Mouse (Mus musculus): ENCODE results near the gene Pdcd4.

Pdcd4 gene

GRCm38 (mm10) chr19:53892061-53892460 lies at the start of gene Pdcd4:
Pdcd4 (plus strand) TSS chr19:53892231.
- DNase-seq (ENCODE audit: low spot score in 2 of 2) = no peak

- no peak for DNase-seq (ENCODE audit: low spot score in 2 of 2)
Measured at GRCm38 (mm10) chr19:53843972-53844371, 48.1 kb upstream of the Pdcd4 start.

GRCm38 (mm10) chr19:53848272-53848995 lies 43.6 kb upstream of the Pdcd4 start:
- no peak for DNase-seq (ENCODE audit: low spot score in 2 of 2)

- DNase-seq (ENCODE audit: low spot score in 2 of 2) = peak in 1 of 2 experiments; percentile 26
Measured at GRCm38 (mm10) chr19:53850166-53850922, 41.7 kb upstream of the Pdcd4 start.

- DNase-seq (ENCODE audit: low spot score in 2 of 2) = no peak
Measured at GRCm38 (mm10) chr19:53851352-53851751, 40.7 kb upstream of the Pdcd4 start.

GRCm38 (mm10) chr19:53851826-53852698 lies 40.0 kb upstream of the Pdcd4 start:
- DNase-seq (ENCODE audit: low spot score in 2 of 2) = no peak

- peak; percentile 38 to 57 for DNase-seq (ENCODE audit: low spot score in 2 of 2)
Measured at GRCm38 (mm10) chr19:53852699-53853451, 39.2 kb upstream of the Pdcd4 start.

- no peak for DNase-seq (ENCODE audit: low spot score in 2 of 2)
Measured at GRCm38 (mm10) chr19:53854978-53855377, 37.1 kb upstream of the Pdcd4 start.

GRCm38 (mm10) chr19:53855781-53856180 lies 36.2 kb upstream of the Pdcd4 start:
- DNase-seq (ENCODE audit: low spot score in 2 of 2) = no peak

- no peak for DNase-seq (ENCODE audit: low spot score in 2 of 2)
Measured at GRCm38 (mm10) chr19:53856794-53857193, 35.2 kb upstream of the Pdcd4 start.

- DNase-seq (ENCODE audit: low spot score in 2 of 2) = no peak
Measured at GRCm38 (mm10) chr19:53857962-53858361, 34.1 kb upstream of the Pdcd4 start.

- DNase-seq (ENCODE audit: low spot score in 2 of 2) = no peak
Measured at GRCm38 (mm10) chr19:53859149-53859548, 32.9 kb upstream of the Pdcd4 start.

- DNase-seq (ENCODE audit: low spot score in 2 of 2) = no peak
Measured at GRCm38 (mm10) chr19:53859593-53859992, 32.4 kb upstream of the Pdcd4 start.

- DNase-seq (ENCODE audit: low spot score in 2 of 2) = no peak
Measured at GRCm38 (mm10) chr19:53861346-53861745, 30.7 kb upstream of the Pdcd4 start.

GRCm38 (mm10) chr19:53862573-53863246 lies 29.3 kb upstream of the Pdcd4 start:
- DNase-seq (ENCODE audit: low spot score in 2 of 2) = no peak

- DNase-seq (ENCODE audit: low spot score in 2 of 2) = no peak
Measured at GRCm38 (mm10) chr19:53867238-53867637, 24.8 kb upstream of the Pdcd4 start.

- DNase-seq (ENCODE audit: low spot score in 2 of 2) = peak in 1 of 2 experiments; percentile 20
Measured at GRCm38 (mm10) chr19:53868125-53868524, 23.9 kb upstream of the Pdcd4 start.

GRCm38 (mm10) chr19:53868796-53869195 lies 23.2 kb upstream of the Pdcd4 start:
- DNase-seq (ENCODE audit: low spot score in 2 of 2) = no peak

- no peak for DNase-seq (ENCODE audit: low spot score in 2 of 2)
Measured at GRCm38 (mm10) chr19:53869427-53870385, 22.3 kb upstream of the Pdcd4 start.

- no peak for DNase-seq (ENCODE audit: low spot score in 2 of 2)
Measured at GRCm38 (mm10) chr19:53870568-53870967, 21.5 kb upstream of the Pdcd4 start.
